Mouse (Mus musculus) lung, postnatal 4 days (tissue): ENCODE measurements at regions not wholly inside any gene's neighbourhood (a gene's known extent, or its start where the extent isn't known, plus 50 kb on each side); places are given as distances from the start of the nearest gene placed in this dataset.

Source experiments
- DNase-seq, 2 experiments: peaks; one replicate each; pipeline ENCODE4 v3.0.0; 2021

- no peak for DNase-seq
These were observed 54.0 kb upstream of the Nedd9 start for GRCm38 (mm10) chr13:41541139-41541538.

- DNase-seq: no peak
These were observed 58.9 kb upstream of the Nedd9 start for GRCm38 (mm10) chr13:41546063-41546462.

GRCm38 (mm10) chr13:41546531-41546930 is 59.2 kb upstream of the Tmem170b start:
- DNase-seq: no peak

GRCm38 (mm10) chr13:41549283-41549682 is 56.4 kb upstream of the Tmem170b start:
- DNase-seq: peak in 1 of 2 experiments; percentile 44

- peak in 1 of 2 experiments; percentile 38 for DNase-seq
These were observed 55.3 kb upstream of the Tmem170b start for GRCm38 (mm10) chr13:41550246-41550900.

GRCm38 (mm10) chr13:41551711-41552349 is 53.9 kb upstream of the Tmem170b start:
- peak; percentile 59 to 79 for DNase-seq

GRCm38 (mm10) chr13:41554401-41554800 is 51.3 kb upstream of the Tmem170b start:
- DNase-seq: no peak
